Mouse (Mus musculus) thymus, adult 2 months (tissue): ENCODE measurements around the gene Abcb10.

Experiments used
- CTCF ChIP-seq: fragments of 200-500 bp; IDR thresholded peaks from 2 replicates; pipeline ENCODE4 v1.5.1; 2012; ENCODE audit warnings: mild to moderate bottlenecking, control low read depth, low read length, moderate library complexity, borderline replicate concordance; ENCODE audit not compliant: control insufficient read depth, poor library complexity, insufficient read depth; ENCODE audit errors: extremely low read depth
- POLR2A ChIP-seq: fragments of 200-500 bp; IDR thresholded peaks from 2 replicates; pipeline ENCODE4 v1.6.1; 2012; ENCODE audit warnings: mild to moderate bottlenecking, low read length, control low read depth, moderate library complexity; ENCODE audit not compliant: control insufficient read depth, poor library complexity, insufficient read depth; ENCODE audit errors: extremely low read depth

DNA sequence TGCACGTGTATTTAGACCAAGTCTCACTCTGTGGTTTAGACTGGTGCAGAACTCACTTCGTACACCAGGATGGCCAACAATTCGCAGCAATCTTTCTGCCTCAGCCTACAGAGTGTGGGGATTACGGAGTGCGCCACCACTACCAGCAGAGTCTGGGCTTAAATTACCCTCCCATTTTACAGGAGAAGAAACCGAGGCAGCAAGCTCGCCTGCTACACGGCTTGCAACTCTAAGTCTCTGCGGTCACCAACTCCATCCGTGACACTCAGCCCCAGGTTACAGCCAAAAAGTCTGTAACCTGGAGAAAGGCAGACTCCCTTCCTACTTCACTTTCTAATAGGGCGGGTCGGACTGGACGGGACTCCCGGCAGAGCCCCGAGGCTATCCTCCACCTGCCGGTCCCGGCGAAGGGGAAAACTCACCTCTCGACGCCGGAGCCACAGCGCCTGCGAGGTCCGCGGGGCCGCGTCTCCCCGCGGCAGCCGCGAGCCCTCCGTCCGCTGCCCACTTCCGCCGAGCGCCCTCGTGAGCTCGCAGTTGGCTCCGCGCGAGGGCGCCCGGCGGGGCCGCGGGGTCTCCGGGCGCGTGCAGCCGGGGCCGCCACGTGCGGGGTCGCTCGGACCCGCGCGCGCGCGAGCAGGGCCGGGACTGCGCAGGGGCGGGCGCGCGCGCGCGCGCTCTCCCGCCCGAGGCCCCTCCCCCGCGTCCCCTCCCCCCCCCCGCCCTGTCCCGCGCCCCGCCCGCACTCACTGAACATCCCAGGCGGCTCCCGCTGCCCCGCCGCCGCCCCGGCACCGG lies 37.7 kb upstream of the Abcb10 start:
- TF ChIP-seq CTCF, result no peak
- TF ChIP-seq POLR2A, result no peak
